Mouse (Mus musculus) heart, postnatal 14 days (tissue): ENCODE data around the gene Pkib. TPM values are rescaled to one million over a fixed set of nuclear protein-coding genes. Genes with fewer than 3 reads are reported as not detected.

Experiments
- DNase-seq, 2 experiments: peaks; one replicate each; pipeline ENCODE4 v3.0.0; 2021 to 2022
- intact Hi-C: fragments of 180-260 bp; cut with DNase I; formaldehyde crosslinking; loops from one replicate; pipeline ENCODE4 v1.15.1; 2025
- long read RNA-seq, 2 experiments: library from polyadenylated mRNA; stranded (forward); transcript quantifications; one replicate each; pipeline ENCODE4 v2.0.0; 2021
- total RNA-seq, 2 experiments: library from RNA; stranded (reverse); gene quantifications; 2 replicates each; pipeline ENCODE4 v1.2.3; 2021

The Pkib gene
- total RNA-seq: under 1 TPM; 0.29 to 0.39 TPM
- long read RNA-seq, experiment 1, partial matches to known transcripts: 1 of 1 reads
- long read RNA-seq, experiment 1, other reads (novel, unspliced or antisense): 0 of 1 reads
- long read RNA-seq, experiment 2, partial matches to known transcripts: 2 of 2 reads
- long read RNA-seq, experiment 2, other reads (novel, unspliced or antisense): 0 of 2 reads

- intact Hi-C loops: no loop called here
- DNase-seq: peak; percentile 38 to 40
Measured at GRCm38 (mm10) chr10:57631896-57632867, at the start of gene Pkib. Gene Pkib, plus strand, starts transcription at chr10:57631981.

- intact Hi-C loops: no loop called here
- DNase-seq: no peak
Measured at GRCm38 (mm10) chr10:57583927-57584326, 47.9 kb upstream of the Pkib start.

GRCm38 (mm10) chr10:57594266-57594665, 37.5 kb upstream of the Pkib start:
- no peak for DNase-seq
- intact Hi-C loops: no loop called here

GRCm38 (mm10) chr10:57597172-57597571, 34.6 kb upstream of the Pkib start:
- intact Hi-C loops: no loop called here

GRCm38 (mm10) chr10:57602951-57603350, 28.8 kb upstream of the Pkib start:
- intact Hi-C loops: no loop called here
- no peak for DNase-seq

More at GRCm38 (mm10) chr10:57597172-57597571, 34.6 kb upstream of the Pkib start:
- DNase-seq: no peak

- no peak for DNase-seq
- intact Hi-C loops: no loop called here
Measured at GRCm38 (mm10) chr10:57623311-57623710, 8.5 kb upstream of the Pkib start.

- intact Hi-C loops: no loop called here
- no peak for DNase-seq
Measured at GRCm38 (mm10) chr10:57627773-57628172, 4.0 kb upstream of the Pkib start.

GRCm38 (mm10) chr10:57630557-57630956, 1.2 kb upstream of the Pkib start:
- intact Hi-C loops: no loop called here

GRCm38 (mm10) chr10:57632868-57633240, 1.1 kb downstream of the Pkib start:
- DNase-seq: no peak
- intact Hi-C loops: no loop called here

More at GRCm38 (mm10) chr10:57630557-57630956, 1.2 kb upstream of the Pkib start:
- no peak for DNase-seq

- intact Hi-C loops: no loop called here
- DNase-seq: no peak
Measured at GRCm38 (mm10) chr10:57636970-57637369, 5.2 kb downstream of the Pkib start.

GRCm38 (mm10) chr10:57638250-57638649, 6.5 kb downstream of the Pkib start:
- no peak for DNase-seq
- intact Hi-C loops: no loop called here

GRCm38 (mm10) chr10:57639540-57639939, 7.8 kb downstream of the Pkib start:
- intact Hi-C loops: no loop called here
- no peak for DNase-seq

- no peak for DNase-seq
- intact Hi-C loops: no loop called here
Measured at GRCm38 (mm10) chr10:57653297-57653696, 21.5 kb downstream of the Pkib start.

GRCm38 (mm10) chr10:57660505-57660904, 28.7 kb downstream of the Pkib start:
- intact Hi-C loops: no loop called here
- no peak for DNase-seq

GRCm38 (mm10) chr10:57663758-57664157, 32.0 kb downstream of the Pkib start:
- DNase-seq: no peak
- intact Hi-C loops: no loop called here

GRCm38 (mm10) chr10:57664253-57664652, 32.5 kb downstream of the Pkib start:
- no peak for DNase-seq
- intact Hi-C loops: no loop called here

GRCm38 (mm10) chr10:57675740-57676139, 44.0 kb downstream of the Pkib start:
- DNase-seq: no peak
- intact Hi-C loops: no loop called here

- no peak for DNase-seq
- intact Hi-C loops: no loop called here
Measured at GRCm38 (mm10) chr10:57687999-57688398, 56.2 kb downstream of the Pkib start.

GRCm38 (mm10) chr10:57690161-57690560, 58.4 kb downstream of the Pkib start:
- no peak for DNase-seq
- intact Hi-C loops: no loop called here

GRCm38 (mm10) chr10:57702246-57702645, 70.5 kb downstream of the Pkib start:
- no peak for DNase-seq
- intact Hi-C loops: no loop called here

GRCm38 (mm10) chr10:57721035-57721434, 89.3 kb downstream of the Pkib start:
- intact Hi-C loops: no loop called here

GRCm38 (mm10) chr10:57722363-57722762, 90.6 kb downstream of the Pkib start:
- no peak for DNase-seq
- intact Hi-C loops: no loop called here

More at GRCm38 (mm10) chr10:57721035-57721434, 89.3 kb downstream of the Pkib start:
- DNase-seq: no peak
